Mouse (Mus musculus): ENCODE results near the gene P3h4. TPM values are rescaled to one million over a fixed set of nuclear protein-coding genes. Genes with fewer than 3 reads are reported as not detected.
A peak's percentile ranks its signal among the peaks of the same experiment; 100 is the strongest.

The P3h4 gene
- polyA plus RNA-seq, 1 experiment from 2014 or later: 54.5 TPM

GRCm38 (mm10) chr11:100394353-100395074 is 20.1 kb downstream of the P3h4 start:
- H3K4me3 ChIP-seq (replicated peaks; ENCODE audit: low read depth, low read length): peak overlapping the region; percentile 83; the same call in 1 of the 2 replicates
- peaks cover 52% of the 10 kb centered on the region for H3K4me1 ChIP-seq (replicated peaks; ENCODE audit: insufficient read depth, low read length)
- no peak for TF ChIP-seq CTCF (IDR thresholded peaks at IDR 0.05; ENCODE audit: low read depth)
- H3K27me3 ChIP-seq (ENCODE audit: insufficient read depth, low read length): no peaks in the 10 kb centered on the region
- ATAC-seq (replicated peaks; ENCODE audit: low FRiP score, low read depth): no peak
- WGBS: 46% methylated on average over 5 of the region's 5 CpGs
- peak overlapping the region; percentile 74 for H3K4me2 ChIP-seq (ENCODE audit: low read length)
- no peak for DNase-seq (ENCODE audit: low spot score)
- H3K9me3 ChIP-seq (replicated peaks; ENCODE audit: low read length): no peaks in the 10 kb centered on the region
- H3K9ac ChIP-seq (ENCODE audit: low read depth, low read length): 0 out of 2 replicates have a peak overlapping the region, but pooled peaks have one; percentile 27
- H3K27ac ChIP-seq: peak overlapping the region; percentile 97
- no peaks in the 10 kb centered on the region for H3K36me3 ChIP-seq (ENCODE audit: insufficient read depth, low read length)

- peak overlapping the region; percentile 10; the same call in 1 of the 2 replicates for H3K4me2 ChIP-seq (ENCODE audit: low read length)
- WGBS: 41% methylated on average over 7 of the region's 7 CpGs
Observed at GRCm38 (mm10) chr11:100393733-100394132, 20.9 kb downstream of the P3h4 start.

GRCm38 (mm10) chr11:100392958-100393357 is 21.7 kb downstream of the P3h4 start:
- TF ChIP-seq CTCF (IDR thresholded peaks at IDR 0.05; ENCODE audit: low read depth): no peak
- Histone ChIP-seq H3K36me3 (ENCODE audit: insufficient read depth, low read length) (no peaks in the 10 kb centered on the region), H3K27me3 (ENCODE audit: insufficient read depth, low read length) (no peaks in the 10 kb centered on the region), H3K9me3 (replicated peaks; ENCODE audit: low read length) (no peaks in the 10 kb centered on the region), H3K4me1 (replicated peaks; ENCODE audit: insufficient read depth, low read length) (peaks cover 66% of the 10 kb centered on the region), H3K4me3 (replicated peaks; ENCODE audit: low read depth, low read length) (no peak overlapping the region), H3K4me2 (ENCODE audit: low read length) (no peak overlapping the region), H3K27ac (0 out of 2 replicates have a peak overlapping the region, but pooled peaks have one; percentile 10), H3K9ac (ENCODE audit: low read depth, low read length) (no peak overlapping the region)
- DNase-seq (ENCODE audit: low spot score): no peak
- no peak for ATAC-seq (replicated peaks; ENCODE audit: low FRiP score, low read depth)
- WGBS: 77% methylated on average over 5 of the region's 5 CpGs

More at GRCm38 (mm10) chr11:100393733-100394132, 20.9 kb downstream of the P3h4 start:
- no peak overlapping the region for H3K4me3 ChIP-seq (replicated peaks; ENCODE audit: low read depth, low read length)
- H3K4me1 ChIP-seq (replicated peaks; ENCODE audit: insufficient read depth, low read length): peaks cover 58% of the 10 kb centered on the region
- no peaks in the 10 kb centered on the region for H3K27me3 ChIP-seq (ENCODE audit: insufficient read depth, low read length)
- H3K36me3 ChIP-seq (ENCODE audit: insufficient read depth, low read length): no peaks in the 10 kb centered on the region
- no peak for ATAC-seq (replicated peaks; ENCODE audit: low FRiP score, low read depth)
- no peaks in the 10 kb centered on the region for H3K9me3 ChIP-seq (replicated peaks; ENCODE audit: low read length)
- peak overlapping the region; percentile 10; the same call in 1 of the 2 replicates for H3K27ac ChIP-seq
- H3K9ac ChIP-seq (ENCODE audit: low read depth, low read length): no peak overlapping the region
- TF ChIP-seq CTCF (IDR thresholded peaks at IDR 0.05; ENCODE audit: low read depth): no peak
- DNase-seq (ENCODE audit: low spot score): no peak

GRCm38 (mm10) chr11:100391884-100392345 is 22.7 kb downstream of the P3h4 start:
- Histone ChIP-seq H3K36me3 (ENCODE audit: insufficient read depth, low read length) (no peaks in the 10 kb centered on the region), H3K4me1 (replicated peaks; ENCODE audit: insufficient read depth, low read length) (peaks cover 76% of the 10 kb centered on the region), H3K4me2 (ENCODE audit: low read length) (no peak overlapping the region), H3K4me3 (replicated peaks; ENCODE audit: low read depth, low read length) (no peak overlapping the region), H3K9me3 (replicated peaks; ENCODE audit: low read length) (no peaks in the 10 kb centered on the region), H3K9ac (ENCODE audit: low read depth, low read length) (no peak overlapping the region), H3K27me3 (ENCODE audit: insufficient read depth, low read length) (no peaks in the 10 kb centered on the region), H3K27ac (peak overlapping the region; percentile 84; the same call in 1 of the 2 replicates)
- no peak for TF ChIP-seq CTCF (IDR thresholded peaks at IDR 0.05; ENCODE audit: low read depth)
- DNase-seq (ENCODE audit: low spot score): no peak
- WGBS: 86% methylated on average over 7 of the region's 7 CpGs
- ATAC-seq (replicated peaks; ENCODE audit: low FRiP score, low read depth): no peak

- H3K27me3 ChIP-seq (ENCODE audit: insufficient read depth, low read length): no peaks in the 10 kb centered on the region
- ATAC-seq (replicated peaks; ENCODE audit: low FRiP score, low read depth) (peak; percentile 43), DNase-seq (ENCODE audit: low spot score) (peak; percentile 92)
- H3K9me3 ChIP-seq (replicated peaks; ENCODE audit: low read length): no peaks in the 10 kb centered on the region
- H3K4me2 ChIP-seq (ENCODE audit: low read length): no peak overlapping the region
- no peak overlapping the region for H3K9ac ChIP-seq (ENCODE audit: low read depth, low read length)
- H3K4me3 ChIP-seq (replicated peaks; ENCODE audit: low read depth, low read length): no peak overlapping the region
- H3K27ac ChIP-seq: peak overlapping the region; percentile 84
- no peaks in the 10 kb centered on the region for H3K36me3 ChIP-seq (ENCODE audit: insufficient read depth, low read length)
- peak; percentile 43; the same call in 1 of the 2 replicates for TF ChIP-seq CTCF (IDR thresholded peaks at IDR 0.05; ENCODE audit: low read depth)
- 30% methylated on average over 9 of the region's 9 CpGs for WGBS
- H3K4me1 ChIP-seq (replicated peaks; ENCODE audit: insufficient read depth, low read length): peaks cover 82% of the 10 kb centered on the region
Observed at GRCm38 (mm10) chr11:100391081-100391883, 23.4 kb downstream of the P3h4 start.

GRCm38 (mm10) chr11:100389931-100390445 is 24.6 kb downstream of the P3h4 start:
- no peaks in the 10 kb centered on the region for H3K9me3 ChIP-seq (replicated peaks; ENCODE audit: low read length)
- TF ChIP-seq CTCF (IDR thresholded peaks at IDR 0.05; ENCODE audit: low read depth): no peak
- DNase-seq (ENCODE audit: low spot score) (peak; percentile 58), ATAC-seq (replicated peaks; ENCODE audit: low FRiP score, low read depth) (no peak)
- peaks cover 9% of the 10 kb centered on the region for H3K36me3 ChIP-seq (ENCODE audit: insufficient read depth, low read length)
- WGBS: 41% methylated on average over 8 of the region's 8 CpGs
- H3K4me3 ChIP-seq (replicated peaks; ENCODE audit: low read depth, low read length): no peak overlapping the region
- peak overlapping the region; percentile 84 for H3K27ac ChIP-seq
- H3K4me1 ChIP-seq (replicated peaks; ENCODE audit: insufficient read depth, low read length): peaks cover 71% of the 10 kb centered on the region
- H3K9ac ChIP-seq (ENCODE audit: low read depth, low read length): no peak overlapping the region
- no peaks in the 10 kb centered on the region for H3K27me3 ChIP-seq (ENCODE audit: insufficient read depth, low read length)
- H3K4me2 ChIP-seq (ENCODE audit: low read length): peak overlapping the region; percentile 8

All from kidney, postnatal 0 days (tissue).